ENCODE assay signal across 19 mouse cellular contexts in genomic region chr9:21268305-21268704, GRCm38 (mm10). TPM values are rescaled to one million over a fixed set of nuclear protein-coding genes. Genes with fewer than 3 reads are reported as not detected.
DNase-seq lines count a peak whose midpoint lies in the region; ATAC-seq and TF ChIP-seq lines count a peak whose summit lies in the region.
"Had no signal": no experiment of that assay in that cellular context is flagged by ENCODE, and none has a peak within 500 bp of the region (broad histone marks: within the 10 kb centered on the region; RNA-seq: fewer than 3 reads in every experiment).

No protein-coding gene starts in this region.

- no peak overlapping the region; the same call in 1 of the 2 replicates for H3K27ac ChIP-seq in liver, embryonic 13.5 days
- no peak overlapping the region for H3K27ac ChIP-seq in liver, postnatal 0 days (ENCODE audit: low read depth)
- H3K27ac ChIP-seq: embryonic facial prominence, embryonic 13.5 days; embryonic facial prominence, embryonic 15.5 days; forebrain, embryonic 10.5 days; forebrain, embryonic 12.5 days had no signal

- ATAC-seq in erythroblast, adult 5-6 weeks (replicated peaks; ENCODE audit: low FRiP score, poor library complexity, severe bottlenecking): no peak
- no peak for ATAC-seq in liver, embryonic 13.5 days (ENCODE audit: low read depth)
- ATAC-seq in liver, postnatal 0 days: no peak
- ATAC-seq: forebrain, embryonic 14.5 days; forebrain, embryonic 16.5 days had no signal

- peak overlapping the region; percentile 21 for H3K4me3 ChIP-seq in erythroblast, embryonic 14.5 days (replicated peaks)
- H3K4me3 ChIP-seq in liver, embryonic 13.5 days (replicated peaks): no peak overlapping the region
- no peak overlapping the region for H3K4me3 ChIP-seq in liver, postnatal 0 days (ENCODE audit: low read depth, low read length)
- H3K4me3 ChIP-seq: embryonic facial prominence, embryonic 13.5 days; embryonic facial prominence, embryonic 15.5 days; forebrain, embryonic 10.5 days; forebrain, embryonic 12.5 days had no signal

- no peak for TF ChIP-seq CTCF in liver, postnatal 0 days (IDR thresholded peaks at IDR 0.05; ENCODE audit: low read depth)

- H3K9me3 ChIP-seq in erythroblast, embryonic 14.5 days (ENCODE audit: control insufficient read depth, low read length): no peaks in the 10 kb centered on the region
- H3K9me3 ChIP-seq in liver, embryonic 13.5 days (replicated peaks): no peaks in the 10 kb centered on the region
- no peaks in the 10 kb centered on the region for H3K9me3 ChIP-seq in liver, postnatal 0 days (ENCODE audit: low read length)
- H3K9me3 ChIP-seq: embryonic facial prominence, embryonic 13.5 days; embryonic facial prominence, embryonic 15.5 days; forebrain, embryonic 10.5 days; forebrain, embryonic 12.5 days had no signal

- H3K4me2 ChIP-seq in liver, embryonic 13.5 days: 0 out of 2 replicates have a peak overlapping the region, but pooled peaks have one; percentile 7
- no peak overlapping the region for H3K4me2 ChIP-seq in liver, postnatal 0 days (ENCODE audit: low read depth, low read length)
- H3K4me2 ChIP-seq: embryonic facial prominence, embryonic 13.5 days; embryonic facial prominence, embryonic 15.5 days; forebrain, embryonic 12.5 days had no signal

- no peak for DNase-seq in liver, embryonic 13.5 days
- no peak for DNase-seq in liver, postnatal 0 days
- DNase-seq: adrenal gland, adult 2 months; adrenal gland, postnatal 10 days; adrenal gland, postnatal 25 days; cerebellum, adult 11-12 months; cerebellum, adult 2 months; cerebellum, adult 9-10 months; cerebellum, postnatal 14 days; cerebellum, postnatal 36 days; embryo, embryonic 11 days had no signal

- peak overlapping the region; percentile 5; the same call in 1 of the 2 replicates for H3K9ac ChIP-seq in liver, embryonic 13.5 days
- no peak overlapping the region for H3K9ac ChIP-seq in liver, postnatal 0 days (replicated peaks)
- H3K9ac ChIP-seq: embryonic facial prominence, embryonic 13.5 days; embryonic facial prominence, embryonic 15.5 days; forebrain, embryonic 12.5 days had no signal

- TF ChIP-seq EP300 in liver, postnatal 0 days (IDR thresholded peaks at IDR 0.05; ENCODE audit: low read depth): no peak

- H3K4me1 ChIP-seq in erythroblast, embryonic 14.5 days (ENCODE audit: control insufficient read depth): peaks cover 64% of the 10 kb centered on the region
- H3K4me1 ChIP-seq in liver, embryonic 13.5 days (replicated peaks): peaks cover 53% of the 10 kb centered on the region
- peaks cover 26% of the 10 kb centered on the region for H3K4me1 ChIP-seq in liver, postnatal 0 days (ENCODE audit: insufficient read depth)

- no peaks in the 10 kb centered on the region for H3K27me3 ChIP-seq in erythroblast, embryonic 14.5 days (ENCODE audit: control insufficient read depth)
- no peaks in the 10 kb centered on the region for H3K27me3 ChIP-seq in liver, embryonic 13.5 days
- H3K27me3 ChIP-seq in liver, postnatal 0 days (ENCODE audit: insufficient read depth, low read length): no peaks in the 10 kb centered on the region
- H3K27me3 ChIP-seq: embryonic facial prominence, embryonic 13.5 days; embryonic facial prominence, embryonic 15.5 days; forebrain, embryonic 12.5 days had no signal

- H3K36me3 ChIP-seq in erythroblast, embryonic 14.5 days (ENCODE audit: control insufficient read depth): peaks cover 78% of the 10 kb centered on the region
- H3K36me3 ChIP-seq in liver, embryonic 13.5 days: peaks cover 71% of the 10 kb centered on the region
- peaks cover 67% of the 10 kb centered on the region for H3K36me3 ChIP-seq in liver, postnatal 0 days (replicated peaks; ENCODE audit: insufficient read depth, low read length)

- WGBS in liver, embryonic 13.5 days (ENCODE audit: insufficient replicate concordance): 92% methylated on average over 16 of the region's 16 CpGs
- WGBS in liver, postnatal 0 days (ENCODE audit: insufficient replicate concordance): 94% methylated on average over 16 of the region's 16 CpGs

RNA-seq across cellular contexts. Expression of gene Atg4d, which starts 3.2 kb away (rescaled TPM):
- 25.4 and 30.2 TPM in 2 replicates for polyA plus RNA-seq in erythroblast, embryonic 14.5 days (2012)
- 11.9 TPM in 2 replicates for total RNA-seq in erythroblast, adult 5-6 weeks (2015; ENCODE audit: low replicate concordance)
- total RNA-seq in erythroblast, adult 5-6 weeks (2017; ENCODE audit: low replicate concordance): 31.9 and 59.8 TPM in 2 replicates
- polyA plus RNA-seq in liver, embryonic 13.5 days (2015; fragmentation: Nextera tagmentation; extraction: Ambion mirVana): 85.5 and 86.2 TPM in 2 replicates
- 49.3 and 51.2 TPM in 2 replicates for polyA plus RNA-seq in liver, postnatal 0 days (2015; fragmentation: Nextera tagmentation; extraction: Ambion mirVana)

RNA-seq across cellular contexts. Expression of gene Kri1, which starts 19.5 kb away (rescaled TPM):
- 3.5 and 4.6 TPM in 2 replicates for polyA plus RNA-seq in erythroblast, embryonic 14.5 days (2012)
- total RNA-seq in erythroblast, adult 5-6 weeks (2015; ENCODE audit: low replicate concordance): 14.0 and 26.7 TPM in 2 replicates
- total RNA-seq in erythroblast, adult 5-6 weeks (2017; ENCODE audit: low replicate concordance): 16.7 and 22.3 TPM in 2 replicates
- polyA plus RNA-seq in liver, embryonic 13.5 days (2015; fragmentation: Nextera tagmentation; extraction: Ambion mirVana): 9.9 and 10.3 TPM in 2 replicates
- 4.7 and 5.3 TPM in 2 replicates for polyA plus RNA-seq in liver, postnatal 0 days (2015; fragmentation: Nextera tagmentation; extraction: Ambion mirVana)

RNA-seq across cellular contexts. Expression of gene S1pr5, which starts 20.1 kb away (rescaled TPM):
- not detected in 2 replicates for polyA plus RNA-seq in erythroblast, embryonic 14.5 days (2012)
- total RNA-seq in erythroblast, adult 5-6 weeks (2015; ENCODE audit: low replicate concordance): 1.7 TPM in 1 of 2 replicates, not detected in the other
- total RNA-seq in erythroblast, adult 5-6 weeks (2017; ENCODE audit: low replicate concordance): 1.1 and 3.2 TPM in 2 replicates
- polyA plus RNA-seq in liver, embryonic 13.5 days (2015; fragmentation: Nextera tagmentation; extraction: Ambion mirVana): 0.03 and 0.10 TPM in 2 replicates
- 0.08 and 0.17 TPM in 2 replicates for polyA plus RNA-seq in liver, postnatal 0 days (2015; fragmentation: Nextera tagmentation; extraction: Ambion mirVana)

RNA-seq across cellular contexts. Expression of gene Cdkn2d, which starts 22.9 kb away (rescaled TPM):
- polyA plus RNA-seq in erythroblast, embryonic 14.5 days (2012): 36.6 and 42.6 TPM in 2 replicates
- total RNA-seq in erythroblast, adult 5-6 weeks (2015; ENCODE audit: low replicate concordance): 29.4 and 40.1 TPM in 2 replicates
- total RNA-seq in erythroblast, adult 5-6 weeks (2017; ENCODE audit: low replicate concordance): 15.9 and 25.5 TPM in 2 replicates
- polyA plus RNA-seq in liver, embryonic 13.5 days (2015; fragmentation: Nextera tagmentation; extraction: Ambion mirVana): 104 and 105 TPM in 2 replicates
- polyA plus RNA-seq in liver, postnatal 0 days (2015; fragmentation: Nextera tagmentation; extraction: Ambion mirVana): 74.3 and 76.6 TPM in 2 replicates

RNA-seq across cellular contexts. Expression of gene Keap1, which starts 29.1 kb away (rescaled TPM):
- 4.2 and 5.2 TPM in 2 replicates for polyA plus RNA-seq in erythroblast, embryonic 14.5 days (2012)
- 4.6 and 6.9 TPM in 2 replicates for total RNA-seq in erythroblast, adult 5-6 weeks (2015; ENCODE audit: low replicate concordance)
- total RNA-seq in erythroblast, adult 5-6 weeks (2017; ENCODE audit: low replicate concordance): 6.8 and 8.9 TPM in 2 replicates
- 31.9 TPM in 2 replicates for polyA plus RNA-seq in liver, embryonic 13.5 days (2015; fragmentation: Nextera tagmentation; extraction: Ambion mirVana)
- 22.9 and 26.5 TPM in 2 replicates for polyA plus RNA-seq in liver, postnatal 0 days (2015; fragmentation: Nextera tagmentation; extraction: Ambion mirVana)
